Mouse (Mus musculus) kidney, embryonic 15.5 days (tissue): Measurements from ENCODE around the gene Fbxo47. TPM values are rescaled to one million over a fixed set of nuclear protein-coding genes. Genes with fewer than 3 reads are reported as not detected.

ENCODE experiments used
- ATAC-seq: fragments of 200-750 bp; cut with Nextera tagmentation; replicated peaks from 2 replicates; pipeline ENCODE4 v1.8.0; 2017; ENCODE audit warnings: moderate TSS enrichment; ENCODE audit not compliant: low FRiP score
- H3K27ac ChIP-seq: fragments of 300-500 bp; sonication (generic); 2 replicates; pipeline ENCODE4 v1.5.1; 2015; ENCODE audit warnings: mild to moderate bottlenecking, inconsistent platforms
- H3K27me3 ChIP-seq: fragments of 300-500 bp; sonication (generic); 2 replicates; pipeline ENCODE4 v1.6.1; 2015; ENCODE audit warnings: inconsistent platforms
- H3K36me3 ChIP-seq: fragments of 300-500 bp; sonication (generic); 2 replicates; pipeline ENCODE4 v1.6.1; 2015; ENCODE audit warnings: inconsistent platforms
- H3K4me1 ChIP-seq: fragments of 300-500 bp; sonication (generic); 2 replicates; pipeline ENCODE4 v1.6.1; 2015; ENCODE audit warnings: inconsistent platforms
- H3K4me2 ChIP-seq: fragments of 300-500 bp; sonication (generic); 2 replicates; pipeline ENCODE4 v1.6.1; 2015; ENCODE audit warnings: moderate library complexity, mild to moderate bottlenecking, inconsistent platforms
- H3K4me3 ChIP-seq: fragments of 300-500 bp; sonication (generic); replicated peaks from 2 replicates; pipeline ENCODE4 v1.5.1; 2015; ENCODE audit warnings: mild to moderate bottlenecking, inconsistent platforms
- H3K9ac ChIP-seq: fragments of 300-500 bp; sonication (generic); 2 replicates; pipeline ENCODE4 v1.6.1; 2015; ENCODE audit warnings: mild to moderate bottlenecking, inconsistent platforms
- H3K9me3 ChIP-seq: fragments of 300-500 bp; sonication (generic); replicated peaks from 2 replicates; pipeline ENCODE4 v1.6.1; 2016; ENCODE audit warnings: inconsistent platforms
- WGBS: fragments of 180-500 bp; shearing (Covaris S2); methylation state at CpG from one replicate; pipeline ENCODE4 v1.1.7; 2015; ENCODE audit warnings: mixed read lengths; 5-methylcytosine and 5-hydroxymethylcytosine counted together
- polyA plus RNA-seq: library from polyadenylated mRNA; unstranded; fragments of >200 nt; fragmentation: Nextera tagmentation; extraction: Ambion mirVana; gene quantifications from 2 replicates; pipeline ENCODE4 v1.2.1, GENCODE M21; 2015

The Fbxo47 gene
- polyA plus RNA-seq, 1 experiment from 2014 or later: 0.73 TPM

- Histone ChIP-seq H3K4me3 (no peak overlapping the region), H3K4me2 (no peak overlapping the region), H3K9me3 (no peaks in the 10 kb centered on the region), H3K27ac (peak overlapping the region; percentile 79), H3K9ac (no peak overlapping the region), H3K27me3 (no peaks in the 10 kb centered on the region), H3K4me1 (peaks cover 76% of the 10 kb centered on the region), H3K36me3 (peaks cover 76% of the 10 kb centered on the region)
- 31% methylated on average over 5 of the region's 5 CpGs for WGBS
- no peak for ATAC-seq
Measured at GRCm38 (mm10) chr11:97817379-97817778, 66.6 kb downstream of the Fbxo47 start.

DNA sequence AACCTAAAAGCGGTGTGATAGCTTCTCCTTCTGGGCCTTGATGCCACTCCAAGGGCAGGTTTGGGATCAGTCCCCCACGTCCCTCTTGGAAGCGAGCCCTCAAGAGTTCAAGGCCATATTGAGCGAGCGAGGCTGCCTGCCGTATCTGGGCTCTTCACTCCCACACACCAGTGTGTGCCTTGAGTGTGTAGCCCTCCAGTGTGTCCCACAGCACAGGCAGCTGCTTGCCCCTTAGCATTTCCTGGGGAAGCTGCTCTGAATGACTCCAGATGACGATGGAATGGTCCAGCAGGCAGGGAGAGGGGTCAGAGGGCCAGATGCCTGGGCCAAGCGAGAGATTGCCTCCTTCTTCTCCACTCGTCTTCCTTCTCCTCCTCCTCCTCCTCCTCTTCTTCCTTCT is 67.0 kb downstream of the Fbxo47 start:
- Histone ChIP-seq H3K27me3 (no peaks in the 10 kb centered on the region), H3K4me1 (peaks cover 80% of the 10 kb centered on the region), H3K4me3 (no peak overlapping the region), H3K4me2 (no peak overlapping the region), H3K27ac (peak overlapping the region; percentile 79), H3K36me3 (peaks cover 76% of the 10 kb centered on the region), H3K9ac (0 out of 2 replicates have a peak overlapping the region, but pooled peaks have one; percentile 21), H3K9me3 (no peaks in the 10 kb centered on the region)
- 26% methylated on average over 9 of the region's 9 CpGs for WGBS
- no peak for ATAC-seq

GRCm38 (mm10) chr11:97816176-97816575 is 67.8 kb downstream of the Fbxo47 start:
- Histone ChIP-seq H3K9me3 (no peaks in the 10 kb centered on the region), H3K4me2 (no peak overlapping the region), H3K4me3 (no peak overlapping the region), H3K4me1 (peaks cover 81% of the 10 kb centered on the region), H3K36me3 (peaks cover 69% of the 10 kb centered on the region), H3K27me3 (no peaks in the 10 kb centered on the region), H3K9ac (no peak overlapping the region), H3K27ac (peak overlapping the region; percentile 79)
- WGBS: 78% methylated on average over 5 of the region's 5 CpGs
- no peak for ATAC-seq

DNA sequence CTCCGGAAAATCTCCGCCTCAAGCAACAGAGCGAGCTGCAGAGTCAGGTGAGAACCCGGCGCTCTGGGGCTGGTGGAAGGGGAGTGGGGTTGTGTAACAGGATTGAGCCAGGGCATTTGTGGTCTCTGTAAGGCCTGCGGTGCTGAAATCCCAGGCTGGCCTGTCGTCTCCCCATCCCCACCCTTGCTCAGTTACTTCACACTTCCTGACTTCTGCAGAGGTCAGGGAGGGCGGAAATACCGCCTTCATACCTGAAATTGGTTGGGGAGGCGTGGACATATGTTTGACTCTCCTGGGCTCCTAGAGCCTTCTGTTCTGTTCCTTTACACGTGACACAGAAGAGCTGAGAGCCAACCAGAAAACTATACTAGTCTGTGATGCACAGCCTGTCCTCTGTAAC is 68.2 kb downstream of the Fbxo47 start:
- no peak for ATAC-seq
- no peak overlapping the region for H3K4me3 ChIP-seq
- H3K4me1 ChIP-seq: peaks cover 83% of the 10 kb centered on the region
- peak overlapping the region; percentile 79; the same call in 1 of the 2 replicates for H3K27ac ChIP-seq
- H3K9ac ChIP-seq: no peak overlapping the region
- no peak overlapping the region for H3K4me2 ChIP-seq
- H3K36me3 ChIP-seq: peaks cover 65% of the 10 kb centered on the region
- 80% methylated on average over 11 of the region's 11 CpGs for WGBS
- no peaks in the 10 kb centered on the region for H3K27me3 ChIP-seq
- H3K9me3 ChIP-seq: no peaks in the 10 kb centered on the region

DNA sequence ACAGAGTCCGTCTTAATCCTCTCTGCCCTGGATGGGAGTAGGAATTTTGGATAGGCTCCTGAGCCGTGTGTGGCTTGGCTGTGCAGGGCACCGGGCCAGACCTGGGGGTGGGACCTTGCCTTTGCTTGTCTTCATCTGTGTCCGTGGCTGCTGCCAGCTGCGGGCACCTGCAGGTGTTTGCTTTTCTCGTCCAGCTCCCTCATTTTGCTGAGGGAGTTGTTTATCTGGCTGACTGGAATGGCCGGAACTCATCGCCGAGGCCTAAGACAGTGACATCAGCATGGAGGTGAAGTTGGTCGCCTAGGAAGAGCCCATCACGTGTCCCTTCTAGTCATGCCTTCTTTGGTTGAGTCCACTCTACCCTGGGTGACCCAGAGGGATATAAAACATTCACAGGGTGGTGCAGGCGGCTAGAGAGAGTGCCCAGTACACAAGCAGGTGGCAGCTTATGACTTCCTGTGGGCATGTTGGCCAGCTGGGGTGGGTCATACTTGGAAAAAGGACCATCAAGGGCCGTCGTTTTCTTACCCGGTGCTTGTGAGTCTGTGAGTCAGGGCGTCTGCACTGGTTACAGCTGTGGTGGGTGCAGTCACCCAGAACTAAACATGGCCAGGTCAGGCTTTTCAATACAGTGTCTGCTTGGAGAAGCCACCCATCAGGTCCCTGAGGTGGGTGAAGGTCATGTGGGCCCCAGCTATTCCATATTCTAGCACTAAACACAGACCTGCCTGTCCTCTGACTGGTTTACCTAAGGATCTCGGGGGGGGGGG is 70.0 kb downstream of the Fbxo47 start:
- WGBS: 64% methylated on average over 17 of the region's 17 CpGs
- Histone ChIP-seq H3K36me3 (peaks cover 59% of the 10 kb centered on the region), H3K27ac (peak overlapping the region; percentile 87), H3K9ac (no peak overlapping the region), H3K4me1 (peaks cover 99% of the 10 kb centered on the region), H3K4me3 (no peak overlapping the region), H3K4me2 (no peak overlapping the region), H3K27me3 (no peaks in the 10 kb centered on the region), H3K9me3 (no peaks in the 10 kb centered on the region)
- ATAC-seq: no peak

DNA sequence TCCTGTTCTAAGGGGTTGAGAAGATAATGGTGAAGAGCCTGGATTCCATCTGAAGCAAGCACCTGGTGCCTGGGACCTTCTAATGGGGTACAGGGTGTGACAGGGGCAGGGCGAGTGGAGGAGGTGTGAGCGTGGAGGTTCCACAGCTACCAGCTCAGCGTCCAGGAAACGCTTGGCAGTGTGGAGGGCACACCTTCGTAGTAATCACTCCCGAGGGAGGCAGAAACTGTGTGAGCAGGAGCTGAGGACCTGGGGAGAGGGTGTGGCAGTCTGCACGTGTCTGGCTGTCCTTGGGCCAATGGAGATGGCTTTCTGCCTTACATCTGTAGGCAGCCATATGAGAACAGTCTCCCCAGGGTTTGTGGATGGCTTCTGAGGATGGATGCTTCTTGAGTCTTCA is 70.9 kb downstream of the Fbxo47 start:
- ATAC-seq: no peak
- 55% methylated on average over 7 of the region's 7 CpGs for WGBS
- no peaks in the 10 kb centered on the region for H3K9me3 ChIP-seq
- H3K9ac ChIP-seq: no peak overlapping the region
- H3K27ac ChIP-seq: peak overlapping the region; percentile 87
- peaks cover 55% of the 10 kb centered on the region for H3K36me3 ChIP-seq
- H3K4me1 ChIP-seq: peaks cover 99% of the 10 kb centered on the region
- no peak overlapping the region for H3K4me2 ChIP-seq
- H3K27me3 ChIP-seq: no peaks in the 10 kb centered on the region
- H3K4me3 ChIP-seq: no peak overlapping the region

- Histone ChIP-seq H3K4me1 (peaks cover 99% of the 10 kb centered on the region), H3K4me3 (no peak overlapping the region), H3K9ac (no peak overlapping the region), H3K27ac (peak overlapping the region; percentile 87), H3K36me3 (peaks cover 55% of the 10 kb centered on the region), H3K27me3 (no peaks in the 10 kb centered on the region), H3K4me2 (peak overlapping the region; percentile 43), H3K9me3 (no peaks in the 10 kb centered on the region)
- 56% methylated on average over 3 of the region's 3 CpGs for WGBS
- ATAC-seq: no peak; the same call in 1 of the 2 replicates
Measured at GRCm38 (mm10) chr11:97812491-97812921, 71.4 kb downstream of the Fbxo47 start.

DNA sequence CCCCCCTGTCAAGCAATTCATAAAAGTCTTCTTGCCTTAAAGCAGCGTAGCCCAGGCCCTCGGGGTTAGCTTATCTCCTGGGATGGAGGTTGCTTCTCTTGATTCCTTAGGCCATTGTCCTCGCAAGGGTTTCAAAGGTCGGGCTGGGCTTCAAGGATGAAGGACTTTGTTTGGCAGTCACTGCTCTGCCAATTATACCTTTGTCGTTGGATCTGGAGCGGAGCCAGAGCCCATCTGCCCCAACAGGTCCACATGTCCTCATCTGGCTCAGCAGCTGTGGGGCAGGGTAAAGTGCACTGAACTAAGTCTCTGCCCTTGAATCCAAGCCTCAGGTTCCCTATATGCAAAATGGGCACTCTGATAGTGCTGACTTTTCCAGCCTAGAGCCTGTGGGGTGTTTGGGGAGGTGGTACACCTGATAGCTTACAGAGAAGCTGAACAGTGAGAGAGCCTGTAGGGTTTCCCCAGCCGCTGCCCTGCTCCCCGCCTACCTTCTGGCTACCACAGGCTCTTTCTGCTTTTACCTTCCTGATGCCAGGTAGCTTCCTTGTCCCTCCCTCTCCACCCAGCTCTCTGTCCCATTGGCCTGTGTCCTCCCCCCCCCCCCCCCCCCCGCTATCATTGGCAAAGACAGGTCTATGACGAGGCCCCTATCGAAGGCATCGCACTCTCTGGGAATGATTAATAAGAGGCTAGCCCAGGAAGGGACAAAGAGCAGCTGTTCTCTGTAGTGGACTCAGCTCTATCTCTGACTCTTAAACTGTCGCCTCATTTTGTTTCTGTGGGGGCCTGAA is 72.2 kb downstream of the Fbxo47 start:
- whole genome bisulfite sequencing: 40% methylated on average over 12 of the region's 13 CpGs

DNA sequence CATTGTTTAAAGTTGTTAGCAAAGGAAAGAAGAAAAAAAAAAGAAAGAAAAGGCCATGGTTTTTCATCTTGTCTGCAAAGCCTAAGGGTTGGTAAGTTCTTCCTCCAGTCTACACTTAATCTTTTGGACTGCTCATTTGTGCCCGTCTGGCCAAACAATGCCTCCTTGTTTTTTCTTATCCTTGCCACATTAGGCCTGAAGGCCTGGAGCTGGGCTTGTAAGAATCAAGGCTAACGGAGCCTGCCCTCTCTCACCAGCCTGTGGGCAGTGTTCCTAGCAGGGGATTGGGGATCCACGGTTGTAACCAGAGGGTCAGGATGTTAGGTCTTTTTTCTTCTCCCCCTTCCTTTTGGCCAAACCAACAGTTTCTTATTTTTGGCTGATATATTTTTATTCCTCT is 73.0 kb downstream of the Fbxo47 start:
- Histone ChIP-seq H3K27ac (peak overlapping the region; percentile 87), H3K27me3 (no peaks in the 10 kb centered on the region), H3K4me3 (no peak overlapping the region), H3K4me1 (peaks cover 99% of the 10 kb centered on the region), H3K9ac (no peak overlapping the region), H3K36me3 (peaks cover 46% of the 10 kb centered on the region), H3K9me3 (no peaks in the 10 kb centered on the region), H3K4me2 (peak overlapping the region; percentile 30; the same call in 1 of the 2 replicates)
- ATAC-seq: no peak
- 50% methylated on average over 3 of the region's 3 CpGs for WGBS

More for the DNA sequence above, 72.2 kb downstream of the Fbxo47 start:
- Histone ChIP-seq H3K27ac (peak overlapping the region; percentile 87), H3K4me1 (peaks cover 99% of the 10 kb centered on the region), H3K4me2 (peak overlapping the region; percentile 43), H3K27me3 (no peaks in the 10 kb centered on the region), H3K4me3 (peak overlapping the region; percentile 7; the same call in 1 of the 2 replicates), H3K9me3 (no peaks in the 10 kb centered on the region), H3K9ac (0 out of 2 replicates have a peak overlapping the region, but pooled peaks have one; percentile 10), H3K36me3 (peaks cover 53% of the 10 kb centered on the region)
- ATAC-seq: peak; percentile 65

- no peak overlapping the region for H3K4me2 ChIP-seq
- peaks cover 40% of the 10 kb centered on the region for H3K36me3 ChIP-seq
- H3K9ac ChIP-seq: no peak overlapping the region
- H3K4me1 ChIP-seq: peaks cover 99% of the 10 kb centered on the region
- WGBS: 69% methylated on average over 7 of the region's 7 CpGs
- H3K27ac ChIP-seq: peak overlapping the region; percentile 56
- no peak overlapping the region for H3K4me3 ChIP-seq
- no peaks in the 10 kb centered on the region for H3K9me3 ChIP-seq
- no peak for ATAC-seq
- H3K27me3 ChIP-seq: no peaks in the 10 kb centered on the region
Measured at GRCm38 (mm10) chr11:97810356-97810755, 73.6 kb downstream of the Fbxo47 start.

DNA sequence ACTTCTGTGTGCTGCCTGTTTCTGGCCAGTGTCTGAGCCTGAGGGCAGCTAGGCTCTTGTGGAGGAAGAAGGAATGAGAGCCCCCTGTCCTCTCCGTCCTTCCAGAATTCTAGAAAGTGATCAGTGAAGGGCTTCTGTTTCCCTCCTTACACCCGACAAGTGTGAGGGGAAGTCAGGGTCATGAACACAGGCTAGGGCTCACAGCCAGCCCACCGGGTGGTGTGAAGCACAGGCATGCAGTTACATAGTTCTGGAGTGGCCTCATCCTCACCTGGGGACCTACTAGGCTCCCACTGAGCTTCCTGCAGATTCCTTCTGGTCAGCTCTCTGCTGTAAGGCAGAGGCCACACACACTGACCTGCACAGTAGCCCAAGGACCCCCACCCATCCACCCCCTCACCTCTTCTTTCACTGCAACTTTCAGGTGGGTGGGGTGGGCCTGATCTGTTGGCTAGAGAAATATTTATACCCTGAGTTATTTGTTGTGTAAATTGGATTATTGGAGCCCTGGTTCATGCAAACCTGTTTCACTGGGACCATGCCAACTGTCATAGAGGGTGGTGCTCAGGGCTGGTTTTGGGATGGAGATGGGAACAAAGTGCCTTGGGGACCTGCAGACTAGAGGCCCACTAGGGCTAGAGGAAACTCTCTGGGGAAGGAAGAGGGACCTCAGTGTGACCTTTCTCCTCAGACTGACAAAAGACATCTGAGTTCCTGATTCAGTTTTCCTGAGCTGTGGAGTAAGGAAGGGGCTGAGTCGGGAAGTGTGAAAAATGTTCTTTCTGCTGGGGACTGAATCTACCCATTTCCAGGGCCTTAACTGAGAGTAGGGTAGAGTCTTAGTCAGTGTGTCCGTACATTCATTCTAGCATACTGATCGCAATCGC is 74.5 kb downstream of the Fbxo47 start:
- no peak overlapping the region for H3K4me2 ChIP-seq
- H3K9ac ChIP-seq: no peak overlapping the region
- H3K4me3 ChIP-seq: no peak overlapping the region
- peak overlapping the region; percentile 90 for H3K27ac ChIP-seq
- H3K9me3 ChIP-seq: no peaks in the 10 kb centered on the region
- WGBS: 59% methylated on average over 7 of the region's 7 CpGs
- no peaks in the 10 kb centered on the region for H3K27me3 ChIP-seq
- peaks cover 99% of the 10 kb centered on the region for H3K4me1 ChIP-seq
- peaks cover 31% of the 10 kb centered on the region for H3K36me3 ChIP-seq
- no peak for ATAC-seq
